Mouse (Mus musculus) CH12.LX (cell line): Measurements from ENCODE around the gene Inpp5b. TPM values are rescaled to one million over a fixed set of nuclear protein-coding genes. Genes with fewer than 3 reads are reported as not detected.

ENCODE experiments used
- DNase-seq: peaks from one replicate; pipeline ENCODE4 v3.0.0-alpha.2; 2013; ENCODE audit errors: extremely low read depth
- H3K27ac ChIP-seq: 2 replicates; pipeline ENCODE4 v1.5.1; 2012; ENCODE audit warnings: low read depth, mild to moderate bottlenecking, control low read depth, moderate library complexity; ENCODE audit not compliant: insufficient read depth
- H3K27me3 ChIP-seq: replicated peaks from 2 replicates; pipeline ENCODE3; 2012; ENCODE audit warnings: inconsistent platforms
- H3K36me3 ChIP-seq, 2 experiments: replicated peaks in 1 of 2; 2 replicates each; pipeline versions ENCODE3 to v1.6.1; 2012; ENCODE audit warnings: inconsistent platforms in 1 of 2, low read length in 1 of 2, mild to moderate bottlenecking in 1 of 2, mixed read lengths in 1 of 2, moderate library complexity in 1 of 2; ENCODE audit not compliant: control insufficient read depth in 1 of 2, insufficient read depth in 1 of 2
- H3K4me1 ChIP-seq, 2 experiments: 2 replicates each; pipeline ENCODE4 v1.6.1; 2012; ENCODE audit warnings: inconsistent platforms in 1 of 2, moderate library complexity in 1 of 2; ENCODE audit not compliant: insufficient read depth in 2 of 2, control insufficient read depth in 1 of 2
- H3K4me2 ChIP-seq: 2 replicates; pipeline ENCODE4 v1.6.1; 2012; ENCODE audit warnings: low read depth, mild to moderate bottlenecking, control low read depth; ENCODE audit not compliant: poor library complexity, insufficient read depth, severe bottlenecking
- H3K4me3 ChIP-seq, 3 experiments: fragments of 150-350 bp in 1 of 3; sonication (generic) in 1 of 3; replicated peaks in 1 of 3; 2 replicates each; pipeline versions ENCODE3 to v1.5.1; 2011 to 2012; ENCODE audit warnings: low read depth in 2 of 3, low read length in 2 of 3, mild to moderate bottlenecking in 2 of 3, moderate library complexity in 2 of 3, control low read depth in 1 of 3, improper control_type of control experiment in 1 of 3, inconsistent platforms in 1 of 3, mixed read lengths in 1 of 3; ENCODE audit not compliant: poor library complexity in 1 of 3
- H3K79me2 ChIP-seq: replicated peaks from 2 replicates; pipeline ENCODE4 v1.6.1; 2012; ENCODE audit warnings: mild to moderate bottlenecking, moderate library complexity; ENCODE audit not compliant: control insufficient read depth, poor library complexity, insufficient read depth, severe bottlenecking; ENCODE audit errors: extremely low read depth
- H3K9ac ChIP-seq: 2 replicates; pipeline ENCODE4 v1.6.1; 2012; ENCODE audit warnings: low read depth, mild to moderate bottlenecking, control low read depth, moderate library complexity; ENCODE audit not compliant: insufficient read depth
- H3K9me3 ChIP-seq: replicated peaks from 2 replicates; pipeline ENCODE3; 2012; ENCODE audit warnings: low read length, inconsistent platforms, mixed read lengths
- BHLHE40 ChIP-seq: IDR thresholded peaks from 2 replicates; pipeline ENCODE4 v1.6.1; 2011; ENCODE audit warnings: mild to moderate bottlenecking, low read depth, low read length, improper control_type of control experiment
- CHD1 ChIP-seq: IDR thresholded peaks from 2 replicates; pipeline ENCODE4 v1.6.1; 2012; ENCODE audit warnings: low read depth, low read length, improper control_type of control experiment, inconsistent platforms
- CHD2 ChIP-seq: IDR thresholded peaks from 2 replicates; pipeline ENCODE4 v1.6.1; 2011; ENCODE audit warnings: low read length, improper control_type of control experiment
- CTCF ChIP-seq, 2 experiments: IDR thresholded peaks in 1 of 2; conservative IDR thresholded peaks in 1 of 2; 2 replicates each; pipeline ENCODE4 v1.5.1; 2011 to 2012; ENCODE audit warnings: low read depth in 2 of 2, low read length in 2 of 2, improper control_type of control experiment in 1 of 2, inconsistent platforms in 1 of 2, mild to moderate bottlenecking in 1 of 2, moderate library complexity in 1 of 2
- ELF1 ChIP-seq: IDR thresholded peaks from 2 replicates; pipeline ENCODE4 v1.6.1; 2014; ENCODE audit warnings: low read depth, mild to moderate bottlenecking, inconsistent platforms, low read length, improper control_type of control experiment
- EP300 ChIP-seq: IDR thresholded peaks from 2 replicates; pipeline ENCODE4 v1.6.1; 2011; ENCODE audit warnings: low read length, improper control_type of control experiment
- ETS1 ChIP-seq: conservative IDR thresholded peaks from 2 replicates; pipeline ENCODE4 v1.6.1; 2012; ENCODE audit warnings: low read depth, mild to moderate bottlenecking, inconsistent platforms, low read length, improper control_type of control experiment, moderate library complexity
- IRF4 ChIP-seq: IDR thresholded peaks from 2 replicates; pipeline ENCODE4 v1.6.1; 2014; ENCODE audit warnings: low read depth, mild to moderate bottlenecking, inconsistent platforms, low read length, improper control_type of control experiment
- JUN ChIP-seq: IDR thresholded peaks from 2 replicates; pipeline ENCODE4 v1.6.1; 2011; ENCODE audit warnings: low read depth, mild to moderate bottlenecking, low read length, improper control_type of control experiment, moderate library complexity; ENCODE audit not compliant: insufficient read depth
- KAT2A ChIP-seq: IDR thresholded peaks from 2 replicates; pipeline ENCODE4 v1.6.1; 2012; ENCODE audit warnings: low read length, improper control_type of control experiment, inconsistent platforms; ENCODE audit not compliant: insufficient replicate concordance
- MAX ChIP-seq: IDR thresholded peaks from 2 replicates; pipeline ENCODE4 v1.6.1; 2011; ENCODE audit warnings: low read length, improper control_type of control experiment
- PAX5 ChIP-seq: IDR thresholded peaks from 2 replicates; pipeline ENCODE4 v1.6.1; 2012; ENCODE audit warnings: low read length, inconsistent platforms, mixed read lengths
- POLR2A ChIP-seq: IDR thresholded peaks from 2 replicates; pipeline ENCODE4 v1.6.1; 2011; ENCODE audit warnings: low read depth, mild to moderate bottlenecking, improper control_type of control experiment, low read length
- RCOR1 ChIP-seq: conservative IDR thresholded peaks from 2 replicates; pipeline ENCODE4 v1.6.1; 2012; ENCODE audit warnings: low read depth, mild to moderate bottlenecking, inconsistent platforms, low read length, improper control_type of control experiment
- SIN3A ChIP-seq: IDR thresholded peaks from 2 replicates; pipeline ENCODE4 v1.6.1; 2012; ENCODE audit warnings: low read length, improper control_type of control experiment, inconsistent platforms
- TBP ChIP-seq: conservative IDR thresholded peaks from 2 replicates; pipeline ENCODE4 v1.6.1; 2011; ENCODE audit warnings: low read depth, low read length, improper control_type of control experiment
- TCF12 ChIP-seq: IDR thresholded peaks from 2 replicates; pipeline ENCODE4 v1.6.1; 2014; ENCODE audit warnings: low read depth, mild to moderate bottlenecking, inconsistent platforms, low read length, improper control_type of control experiment
- UBTF ChIP-seq: IDR thresholded peaks from 2 replicates; pipeline ENCODE4 v1.6.1; 2012; ENCODE audit warnings: low read depth, mild to moderate bottlenecking, inconsistent platforms, low read length, improper control_type of control experiment, moderate library complexity
- USF1 ChIP-seq: IDR thresholded peaks from 2 replicates; pipeline ENCODE4 v1.6.1; 2014; ENCODE audit warnings: low read depth, mild to moderate bottlenecking, inconsistent platforms, low read length, improper control_type of control experiment
- ZKSCAN1 ChIP-seq: IDR thresholded peaks from 2 replicates; pipeline ENCODE4 v1.6.1; 2012; ENCODE audit warnings: low read depth, inconsistent platforms, low read length, improper control_type of control experiment, borderline replicate concordance
- ZNF384 ChIP-seq: IDR thresholded peaks from 2 replicates; pipeline ENCODE4 v1.6.1; 2012; ENCODE audit warnings: low read depth, low read length, improper control_type of control experiment, inconsistent platforms
- dilution Hi-C: fragments of 300-500 bp; cut with MboI; formaldehyde crosslinking; loops from 2 replicates; pipeline ENCODE4 v1.14.3; 2020; ENCODE audit warnings: low sequenced_read_pairs; ENCODE audit not compliant: extremely low pct_unique_long_range_greater_than_20kb, extremely low pct_ligation_motif_present
- in situ Hi-C: fragments of 300-500 bp; cut with MboI; formaldehyde crosslinking; loops from 3 replicates; pipeline ENCODE4 v1.14.3; 2019; ENCODE audit warnings: low sequenced_read_pairs, low pct_ligation_motif_present, low pct_unique_long_range_greater_than_20kb, mixed read lengths
- polyA plus RNA-seq: library from polyadenylated mRNA; unstranded; fragments of >175 nt; gene quantifications from 2 replicates; pipeline ENCODE4 v1.2.1, GENCODE M21; 2012; ENCODE audit warnings: low read depth; ENCODE audit not compliant: insufficient read length
- total RNA-seq, 2 experiments: library from RNA; depleted of rRNA; stranded (reverse); fragments of 300-350 nt in 1 of 2; fragments of >200 nt in 1 of 2; gene quantifications; 2 replicates each; pipeline ENCODE4 v1.2.3; 2012 to 2014

Inpp5b gene
- total and polyA plus RNA-seq, 3 experiments: 25.6 to 34.0 (median 26.2) TPM

DNA sequence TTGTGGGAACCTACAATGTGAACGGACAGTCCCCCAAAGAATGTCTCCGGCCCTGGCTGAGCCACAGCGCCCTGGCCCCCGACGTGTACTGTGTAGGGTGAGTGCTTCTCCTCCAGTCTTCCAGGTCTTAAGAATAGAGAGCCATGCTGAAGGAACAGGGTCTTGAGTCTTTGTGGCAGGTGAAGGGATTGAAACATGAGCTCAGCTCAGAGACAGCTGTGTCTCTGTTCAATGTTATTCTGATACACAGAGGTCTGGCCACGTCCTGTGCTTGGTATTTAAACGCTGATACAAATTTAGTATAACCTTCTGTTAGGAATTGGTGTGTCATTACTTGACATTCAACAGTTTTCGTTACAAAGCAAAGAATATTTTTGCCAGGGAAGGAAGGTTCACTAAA lies 40.7 kb downstream of the Inpp5b start:
- Histone ChIP-seq H3K4me3 (no peak overlapping the region), H3K4me1 (peaks cover 5 to 6% of the 10 kb centered on the region in 2 experiments; a peak in 2 of 4 replicates), H3K4me2 (no peak overlapping the region), H3K36me3 (peaks cover 81 to 92% of the 10 kb centered on the region in 2 experiments), H3K9ac (no peak overlapping the region), H3K27me3 (no peaks in the 10 kb centered on the region), H3K79me2 (no peaks in the 10 kb centered on the region), H3K27ac (no peak overlapping the region), H3K9me3 (no peaks in the 10 kb centered on the region)
- TF ChIP-seq PAX5 (no peak), BHLHE40 (no peak), TCF12 (no peak), KAT2A (no peak), CHD2 (no peak), CHD1 (no peak), ETS1 (no peak), RCOR1 (no peak)
- in situ Hi-C loops: no loop called here
- dilution Hi-C loops: no loop called here
- DNase-seq: no peak

DNA sequence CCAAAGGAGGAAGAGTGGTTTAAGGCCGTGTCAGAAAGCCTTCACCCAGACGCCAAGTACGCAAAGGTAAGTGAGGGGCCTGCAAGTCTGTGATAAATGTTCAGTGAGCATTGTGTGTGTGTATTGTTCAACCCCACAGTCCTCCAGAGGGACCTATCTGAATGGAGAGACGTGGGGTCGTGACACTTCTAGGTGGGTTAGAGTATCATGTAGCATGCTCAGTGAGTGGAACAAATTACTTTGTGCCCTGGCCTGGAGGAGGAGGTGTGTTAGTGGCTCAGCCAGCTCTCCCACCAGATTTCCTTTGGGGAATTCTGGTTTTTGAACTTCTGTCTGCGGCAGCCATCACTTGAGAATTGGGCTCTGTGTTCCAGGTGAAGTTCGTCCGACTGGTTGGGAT lies 42.3 kb downstream of the Inpp5b start:
- Histone ChIP-seq H3K36me3 (peaks cover 82 to 90% of the 10 kb centered on the region in 2 experiments), H3K4me1 (peaks cover 5 to 6% of the 10 kb centered on the region in 2 experiments; a peak in 2 of 4 replicates)
- dilution Hi-C loops: no loop called here

More for the DNA sequence above, 42.3 kb downstream of the Inpp5b start:
- H3K9me3 ChIP-seq: no peaks in the 10 kb centered on the region
- no peaks in the 10 kb centered on the region for H3K27me3 ChIP-seq
- in situ Hi-C loops: no loop called here
- no peaks in the 10 kb centered on the region for H3K79me2 ChIP-seq
- no peak overlapping the region for H3K4me3 ChIP-seq
- no peak for DNase-seq
- TF ChIP-seq TBP (no peak), ZKSCAN1 (no peak), ETS1 (no peak), IRF4 (no peak), ELF1 (no peak), MAX (no peak), USF1 (no peak), RCOR1 (no peak), POLR2A (no peak), EP300 (no peak), PAX5 (no peak), SIN3A (no peak), CHD2 (no peak), CTCF (conservative IDR thresholded peaks at IDR 0.05 in 1 of 2, IDR thresholded peaks at IDR 0.05 in 1 of 2; ENCODE audit: low read depth in 2 of 2, low read length in 2 of 2) (no peak), ZNF384 (no peak), UBTF (no peak), JUN (no peak), KAT2A (no peak), TCF12 (no peak)
- H3K27ac ChIP-seq: no peak overlapping the region
- H3K4me2 ChIP-seq: no peak overlapping the region
- H3K9ac ChIP-seq: no peak overlapping the region
